Mouse (Mus musculus): ENCODE results near the gene Zfp710.

- no peak for TF ChIP-seq CHD2 (IDR thresholded peaks at IDR 0.05; ENCODE audit: low read depth, low read length)
- TF ChIP-seq ZC3H11A (IDR thresholded peaks at IDR 0.05; ENCODE audit: borderline replicate concordance, low read depth, low read length): no peak
- no peak for TF ChIP-seq HCFC1 (IDR thresholded peaks at IDR 0.05; ENCODE audit: borderline replicate concordance, insufficient read depth, low read length)
- no peak for TF ChIP-seq MAFK (IDR thresholded peaks at IDR 0.05; ENCODE audit: insufficient read depth, low read depth, low read length)
These were observed 6.9 kb downstream of the Zfp710 start for GRCm38 (mm10) chr7:80031478-80031877.

All from ES-E14 (cell line).